Mouse (Mus musculus) adrenal gland, postnatal 25 days (tissue): ENCODE data around the gene Steap3. TPM values are rescaled to one million over a fixed set of nuclear protein-coding genes. Genes with fewer than 3 reads are reported as not detected.

Experiments used
- DNase-seq: peaks from one replicate; pipeline ENCODE4 v3.0.0; 2021; ENCODE audit warnings: mixed read lengths
- total RNA-seq: library from RNA; stranded (reverse); gene quantifications from 2 replicates; pipeline ENCODE4 v1.2.3, GENCODE M21; 2021

Gene Steap3
- total RNA-seq, 1 experiment from 2014 or later, result 48.9 TPM

GRCm38 (mm10) chr1:120197189-120197588, 75.3 kb downstream of the Steap3 start:
- DNase-seq, result peak; percentile 86

GRCm38 (mm10) chr1:120196724-120197123, 75.8 kb downstream of the Steap3 start:
- no peak for DNase-seq

- DNase-seq, result no peak
Measured at GRCm38 (mm10) chr1:120195947-120196346, 76.6 kb downstream of the Steap3 start.

GRCm38 (mm10) chr1:120193586-120193985, 78.9 kb downstream of the Steap3 start:
- no peak for DNase-seq

DNA sequence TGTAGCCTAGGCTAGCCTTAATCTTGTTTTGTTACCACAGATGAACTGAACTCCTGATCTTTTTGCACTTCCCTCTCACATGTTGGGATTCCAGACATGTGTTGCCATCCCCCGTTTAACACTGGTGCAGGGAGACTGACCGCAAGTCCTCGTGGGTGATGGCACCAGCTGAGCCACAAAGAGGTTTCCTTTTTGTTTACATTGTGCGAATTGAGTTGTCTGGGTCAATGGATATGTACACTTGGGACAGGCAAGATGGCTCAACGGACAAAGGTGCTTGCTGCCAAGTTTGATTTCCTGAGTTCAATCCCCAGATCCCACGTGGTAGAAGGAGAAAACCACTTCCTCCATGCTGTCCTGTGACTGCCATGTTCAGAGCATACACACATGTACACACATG, 80.2 kb downstream of the Steap3 start:
- DNase-seq, result no peak

DNA sequence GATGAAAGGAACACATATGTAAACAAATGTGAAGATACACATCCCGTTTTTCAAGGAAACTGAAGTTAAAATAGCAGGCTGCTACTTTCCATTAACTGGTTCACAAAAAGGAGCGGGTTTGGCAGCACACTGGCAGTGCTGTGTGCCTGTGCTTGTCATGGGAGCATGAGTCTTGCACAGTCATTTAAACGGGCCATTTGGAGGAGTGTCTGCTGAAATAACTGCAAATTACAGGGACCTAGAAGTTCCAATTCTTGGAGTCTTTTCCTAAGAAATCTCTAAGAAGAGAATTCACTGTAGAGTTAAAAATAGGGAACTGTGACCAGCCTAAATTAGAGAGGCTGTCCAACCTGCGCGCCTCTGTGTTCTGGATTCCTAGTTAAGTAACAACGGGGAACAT, 81.6 kb downstream of the Steap3 start:
- no peak for DNase-seq

GRCm38 (mm10) chr1:120190300-120190699, 82.2 kb downstream of the Steap3 start:
- DNase-seq, result no peak

- no peak for DNase-seq
Measured at GRCm38 (mm10) chr1:120189206-120189605, 83.3 kb downstream of the Steap3 start.

DNA sequence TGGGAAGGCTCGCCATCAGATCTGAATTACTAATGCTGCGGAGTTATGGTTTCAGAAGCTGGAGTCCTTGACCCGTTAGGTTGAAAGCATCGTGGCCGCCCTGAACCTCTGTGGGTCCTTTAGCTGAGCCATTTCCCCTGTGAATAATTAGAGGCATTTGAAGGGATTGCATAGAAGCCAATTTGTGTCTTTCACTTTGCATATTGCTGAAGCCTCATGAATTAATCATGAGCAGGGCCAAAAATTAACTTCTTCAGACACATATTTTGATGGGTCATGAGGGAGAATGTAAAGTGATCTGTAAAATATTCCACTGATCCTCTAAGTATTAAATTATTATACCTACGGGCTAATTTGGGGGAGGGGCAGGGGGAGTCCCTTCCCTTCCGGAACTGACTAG, 85.4 kb downstream of the Steap3 start:
- no peak for DNase-seq

- no peak for DNase-seq
Measured at GRCm38 (mm10) chr1:120186655-120187054, 85.8 kb downstream of the Steap3 start.

GRCm38 (mm10) chr1:120186204-120186603, 86.3 kb downstream of the Steap3 start:
- DNase-seq, result no peak

DNA sequence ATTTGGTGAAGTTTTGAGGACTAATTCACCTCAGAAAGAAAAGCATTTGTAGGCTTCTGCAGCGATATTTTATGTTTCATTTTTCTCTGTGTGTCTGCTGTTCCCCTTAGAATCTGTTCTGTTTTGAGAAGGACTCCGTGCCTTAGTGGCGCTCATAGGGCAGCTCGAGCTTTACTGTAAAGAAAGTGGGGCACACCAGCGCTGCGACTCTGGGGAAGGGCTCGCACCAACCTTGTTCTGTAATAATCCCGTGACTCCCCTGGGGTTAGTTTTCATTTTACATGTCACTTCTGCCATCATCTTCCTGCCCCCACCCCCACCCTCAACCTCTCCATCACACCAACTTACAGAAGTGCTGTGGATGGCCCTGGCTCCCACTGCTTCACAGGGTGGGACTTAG, 95.4 kb downstream of the Steap3 start:
- DNase-seq, result no peak

DNA sequence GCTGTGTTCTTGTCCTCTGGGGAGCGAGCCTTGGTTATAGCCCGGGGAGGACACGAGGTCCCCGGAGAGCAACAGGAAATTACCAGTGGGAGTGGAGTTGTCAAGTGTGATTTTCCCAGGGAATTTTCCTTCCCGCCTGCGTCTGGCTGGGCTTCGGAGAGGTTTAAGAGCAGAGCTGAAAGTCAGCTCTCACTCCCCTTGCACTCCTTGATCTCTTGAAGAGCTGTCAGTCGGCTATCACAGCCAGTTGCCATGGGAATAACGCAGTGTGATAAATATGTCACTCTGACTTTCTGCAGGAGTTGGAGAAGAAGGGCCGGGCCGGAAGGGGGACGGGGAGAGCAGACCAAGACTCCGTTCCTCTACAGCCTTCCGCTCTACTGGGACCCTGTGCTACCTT, 96.2 kb downstream of the Steap3 start:
- no peak for DNase-seq

GRCm38 (mm10) chr1:120174991-120175390, 97.5 kb downstream of the Steap3 start:
- no peak for DNase-seq

DNA sequence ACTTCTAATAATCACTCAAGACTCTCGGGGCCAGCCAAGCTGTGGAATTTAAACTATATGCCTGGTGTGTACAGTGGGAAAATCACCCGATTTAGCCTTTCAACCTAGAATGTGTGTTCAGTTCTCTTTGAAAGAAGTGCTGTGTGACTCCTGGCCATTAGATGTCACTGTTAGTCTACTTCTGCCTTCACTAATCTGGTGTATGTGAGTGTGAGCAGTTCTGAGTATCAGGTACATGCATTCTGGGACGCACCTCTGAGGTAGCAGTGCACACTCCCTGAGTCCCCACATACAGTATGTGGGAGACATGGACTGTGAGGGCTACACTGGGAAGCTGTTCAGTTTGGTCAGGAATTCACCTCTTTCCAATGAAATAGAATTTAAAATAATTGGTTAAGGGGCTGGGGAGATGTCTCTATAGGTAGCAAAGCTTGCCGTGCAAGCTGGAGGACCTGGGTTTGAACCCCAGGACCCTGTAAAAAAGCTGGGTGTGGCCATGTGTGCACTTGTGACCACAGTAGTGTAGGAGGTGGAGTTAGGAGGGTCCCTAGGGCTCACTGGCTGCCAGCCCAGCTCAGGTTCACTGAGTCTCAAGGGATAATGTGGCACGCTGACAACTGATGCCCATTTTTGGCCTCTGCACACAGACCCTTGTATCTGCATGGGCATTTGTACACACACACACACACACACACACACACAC, 100.5 kb downstream of the Steap3 start:
- no peak for DNase-seq

DNA sequence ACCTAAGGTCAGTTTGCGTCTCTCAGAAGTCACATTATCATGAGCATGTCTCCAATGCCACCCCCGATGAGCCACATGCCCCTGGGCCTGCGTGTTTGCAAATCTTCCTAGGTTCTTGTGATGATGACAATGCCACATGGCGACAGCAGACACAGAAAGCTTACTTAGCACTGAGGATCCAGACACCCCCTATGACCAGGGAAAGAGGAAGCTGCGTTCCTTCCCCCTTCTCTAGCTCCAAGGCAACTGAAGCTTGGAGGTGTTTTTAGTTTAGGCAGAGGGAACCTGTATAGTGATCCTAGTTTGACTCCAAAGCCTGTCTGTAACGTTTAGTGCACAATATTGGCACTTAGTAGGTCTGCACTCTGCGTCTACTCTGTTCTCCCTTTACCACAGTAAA, 102.2 kb downstream of the Steap3 start:
- DNase-seq, result no peak

DNA sequence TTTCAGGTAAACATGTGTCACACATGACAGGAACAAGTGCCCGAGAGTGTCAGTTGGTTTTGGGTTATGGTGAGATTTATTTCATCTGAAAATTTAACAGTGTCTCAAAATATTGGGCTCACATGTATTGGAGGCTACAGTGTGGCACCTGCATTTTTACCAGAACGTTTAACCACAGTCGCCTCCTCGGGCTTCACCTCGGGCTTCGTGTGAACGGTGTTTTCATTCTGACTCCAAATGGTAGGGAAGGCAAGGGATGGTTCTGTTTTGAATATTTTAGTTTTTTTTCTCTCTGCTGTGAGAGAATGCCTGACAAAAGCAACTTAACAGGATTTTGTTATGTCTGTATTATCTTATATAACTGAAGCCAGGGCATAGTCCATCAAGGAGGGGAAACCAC, 103.8 kb downstream of the Steap3 start:
- no peak for DNase-seq

DNA sequence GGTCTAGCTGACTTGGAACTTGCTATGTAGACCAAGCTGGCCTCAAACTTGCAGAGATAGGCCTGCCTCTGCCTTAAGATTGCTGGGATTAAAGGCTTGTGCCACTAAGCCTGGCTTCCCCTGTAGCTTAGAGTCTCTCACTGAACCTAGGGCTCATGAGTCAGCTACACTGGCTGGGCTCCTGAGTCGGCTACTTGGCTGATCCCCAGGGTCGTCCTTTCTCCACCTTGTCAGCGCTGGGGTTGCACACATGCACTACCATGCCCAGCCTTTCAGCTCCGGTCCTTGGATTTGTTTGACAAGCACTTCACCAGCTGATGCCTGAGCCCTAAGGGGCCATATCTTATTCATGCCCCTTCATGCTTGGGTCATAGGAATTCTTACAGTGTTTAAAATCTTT, 104.5 kb downstream of the Steap3 start:
- no peak for DNase-seq

DNA sequence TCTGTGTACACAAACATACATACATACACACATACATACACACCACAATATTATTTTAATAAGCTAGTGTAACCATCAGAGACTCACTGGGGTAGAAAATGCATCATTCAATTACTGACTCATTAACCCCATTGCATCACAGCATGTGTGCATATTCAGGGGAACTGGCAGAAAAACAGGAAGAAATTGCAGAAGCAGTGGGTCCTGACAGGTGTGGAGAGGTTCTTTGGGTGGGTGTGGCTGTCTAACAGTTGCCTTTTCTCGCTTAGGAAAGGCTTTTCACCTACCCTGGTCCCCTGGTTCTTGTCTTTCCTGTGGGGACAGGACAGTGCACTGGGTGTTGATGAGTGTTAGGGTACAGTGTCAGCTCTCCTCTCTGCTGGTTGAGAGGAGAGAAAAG, 109.9 kb downstream of the Steap3 start:
- no peak for DNase-seq

- no peak for DNase-seq
Measured at GRCm38 (mm10) chr1:120161502-120161901, 111.0 kb downstream of the Steap3 start.

DNA sequence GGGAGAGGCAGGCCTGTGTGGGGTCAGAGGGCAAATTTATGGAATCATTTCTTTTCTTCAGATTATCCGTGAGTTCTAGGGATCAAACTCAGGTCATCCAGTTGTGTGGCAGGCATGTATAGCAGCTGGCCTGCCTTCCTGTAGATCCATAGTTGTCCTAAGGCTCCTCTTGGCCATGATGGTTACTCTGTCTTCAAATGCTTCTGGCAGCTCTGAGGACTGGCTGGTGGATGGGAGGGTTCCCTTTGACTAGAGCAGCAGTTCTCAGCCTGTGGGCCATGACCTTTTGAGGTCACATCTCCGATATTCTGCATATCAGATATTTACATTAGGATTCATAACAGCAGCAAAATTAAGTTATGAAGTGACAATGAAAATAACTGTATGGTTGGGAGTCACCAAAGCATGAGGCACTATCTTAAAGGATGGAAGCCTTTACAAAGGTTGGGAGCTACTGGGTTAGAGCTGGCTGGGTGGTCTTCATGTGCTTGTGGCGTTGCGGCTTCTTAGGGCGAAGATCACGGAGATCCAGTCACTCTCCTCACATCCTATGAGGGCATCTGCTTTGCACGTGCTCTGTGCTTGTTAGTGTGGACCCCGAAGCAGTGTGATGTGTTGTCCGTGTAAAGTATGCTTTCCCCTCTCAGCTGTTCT, 113.9 kb downstream of the Steap3 start:
- no peak for DNase-seq

DNA sequence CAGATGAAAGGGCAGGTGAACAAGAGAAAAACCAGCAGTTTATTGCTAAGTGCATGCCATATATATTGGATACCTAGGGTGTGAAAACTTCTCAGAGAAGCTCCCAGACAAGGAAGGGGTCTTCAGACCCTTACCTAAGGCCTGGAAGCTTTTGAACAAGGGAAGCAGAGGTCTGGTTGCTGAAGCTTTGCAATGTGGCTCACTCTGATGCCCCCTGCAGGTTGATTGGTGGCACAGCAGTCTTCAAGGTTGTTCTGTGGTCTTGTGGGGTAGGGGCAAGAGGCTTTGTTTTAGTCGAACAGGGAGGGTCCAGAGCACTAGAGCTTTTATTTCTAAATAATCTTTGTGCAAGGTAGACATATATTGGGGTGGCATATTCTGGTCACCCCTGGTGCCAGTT, 117.2 kb downstream of the Steap3 start:
- no peak for DNase-seq

- peak; percentile 15 for DNase-seq
Measured at GRCm38 (mm10) chr1:120154232-120154631, 118.3 kb downstream of the Steap3 start.

GRCm38 (mm10) chr1:120146994-120147393, 125.5 kb downstream of the Steap3 start:
- DNase-seq, result no peak
